ENCODE assay signal across 8 mouse cellular contexts in the genomic region with DNA sequence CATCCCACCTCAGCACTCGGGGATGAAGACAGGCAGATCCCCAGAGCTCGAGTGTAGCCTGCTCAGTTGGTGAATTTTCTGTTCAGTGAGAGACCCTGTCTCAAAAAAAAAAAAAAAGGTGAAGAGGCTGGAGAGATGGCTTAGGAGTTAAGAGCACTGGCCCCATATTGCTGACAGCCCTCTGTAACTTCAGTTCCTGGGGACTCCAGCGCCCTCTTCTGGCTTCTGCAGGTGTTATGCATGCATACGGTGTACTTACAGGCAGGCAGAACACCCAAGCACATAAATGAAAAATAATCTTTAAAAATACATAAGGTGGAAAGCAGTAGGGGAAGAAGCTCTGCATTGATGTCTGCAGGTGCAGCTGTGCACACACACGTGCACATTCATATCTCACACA. TPM values are rescaled to one million over a fixed set of nuclear protein-coding genes. Genes with fewer than 3 reads are reported as not detected.
A peak's percentile ranks its signal among the peaks of the same experiment; 100 is the strongest.
DNase-seq lines count a peak whose midpoint lies in the region; ATAC-seq and TF ChIP-seq lines count a peak whose summit lies in the region.
"Had no signal": no experiment of that assay in that cellular context is flagged by ENCODE, and none has a peak within 500 bp of the region (broad histone marks: within the 10 kb centered on the region; RNA-seq: fewer than 3 reads in every experiment).

No protein-coding gene starts in this region.

- H3K4me1 ChIP-seq in intestine, embryonic 14.5 days (replicated peaks; ENCODE audit: control insufficient read depth, insufficient read depth, low read length): no peaks in the 10 kb centered on the region
- no peaks in the 10 kb centered on the region for H3K4me1 ChIP-seq in intestine, embryonic 16.5 days (ENCODE audit: control insufficient read depth, insufficient read depth, low read length)
- no peaks in the 10 kb centered on the region for H3K4me1 ChIP-seq in limb, embryonic 10.5 days
- H3K4me1 ChIP-seq in stomach, postnatal 0 days (replicated peaks; ENCODE audit: control insufficient read depth, insufficient read depth): no peaks in the 10 kb centered on the region

- TF ChIP-seq EP300 in stomach, postnatal 0 days (optimal IDR thresholded peaks at IDR 0.05): no peak

- H3K27me3 ChIP-seq in intestine, embryonic 14.5 days (replicated peaks; ENCODE audit: control insufficient read depth, insufficient read depth, low read length): no peaks in the 10 kb centered on the region
- no peaks in the 10 kb centered on the region for H3K27me3 ChIP-seq in intestine, embryonic 16.5 days (replicated peaks; ENCODE audit: control insufficient read depth, insufficient read depth, low read length)
- H3K27me3 ChIP-seq in limb, embryonic 10.5 days (ENCODE audit: low read depth, poor library complexity, severe bottlenecking): no peaks in the 10 kb centered on the region
- no peaks in the 10 kb centered on the region for H3K27me3 ChIP-seq in stomach, postnatal 0 days (ENCODE audit: control insufficient read depth, insufficient read depth, low read length)

- DNase-seq in intestine, embryonic 14.5 days (ENCODE audit: low spot score): peak; percentile 54
- peak; percentile 54 for DNase-seq in NIH3T3 (ENCODE audit: low read depth)
- peak; percentile 39 for DNase-seq in limb, embryonic 10.5 days (ENCODE audit: low spot score)
- peak; percentile 44 for DNase-seq in stomach, postnatal 0 days (ENCODE audit: low spot score)
- no peak for DNase-seq in layer of hippocampus, adult 18-20 months (ENCODE audit: low spot score in 2 of 2)

- H3K27ac ChIP-seq in intestine, embryonic 14.5 days (ENCODE audit: low read depth): no peak overlapping the region
- H3K27ac ChIP-seq in intestine, embryonic 16.5 days (ENCODE audit: low read length): no peak overlapping the region
- H3K27ac ChIP-seq in limb, embryonic 10.5 days: no peak overlapping the region
- H3K27ac ChIP-seq in stomach, postnatal 0 days (replicated peaks): no peak overlapping the region

- H3K36me3 ChIP-seq in intestine, embryonic 14.5 days (ENCODE audit: control insufficient read depth, insufficient read depth, low read length): peaks cover 43% of the 10 kb centered on the region
- H3K36me3 ChIP-seq in intestine, embryonic 16.5 days (ENCODE audit: control insufficient read depth, insufficient read depth, low read length): 0 out of 2 replicates have a peak, but pooled peaks cover 9% of the 10 kb centered on the region
- H3K36me3 ChIP-seq in limb, embryonic 10.5 days: peaks cover 51% of the 10 kb centered on the region
- peaks cover 6% of the 10 kb centered on the region; the same call in 1 of the 2 replicates for H3K36me3 ChIP-seq in stomach, postnatal 0 days (ENCODE audit: control insufficient read depth, insufficient read depth, low read length)

- H3K9ac ChIP-seq in intestine, embryonic 14.5 days (ENCODE audit: low read length): no peak overlapping the region
- no peak overlapping the region for H3K9ac ChIP-seq in intestine, embryonic 16.5 days (ENCODE audit: low read depth, low read length)
- no peak overlapping the region for H3K9ac ChIP-seq in stomach, postnatal 0 days (ENCODE audit: low read length)

- H3K4me3 ChIP-seq in intestine, embryonic 14.5 days (ENCODE audit: low read depth, low read length): no peak overlapping the region
- no peak overlapping the region for H3K4me3 ChIP-seq in intestine, embryonic 16.5 days (ENCODE audit: low read length)
- H3K4me3 ChIP-seq in limb, embryonic 10.5 days: no peak overlapping the region
- no peak overlapping the region for H3K4me3 ChIP-seq in stomach, postnatal 0 days (ENCODE audit: low read depth, low read length)
- H3K4me3 ChIP-seq: erythroblast, embryonic 14.5 days had no signal

- H3K4me2 ChIP-seq in intestine, embryonic 14.5 days (ENCODE audit: low read length): no peak overlapping the region
- H3K4me2 ChIP-seq in intestine, embryonic 16.5 days (ENCODE audit: low read depth, low read length): no peak overlapping the region
- H3K4me2 ChIP-seq in stomach, postnatal 0 days (replicated peaks; ENCODE audit: low read depth): no peak overlapping the region

- peak; percentile 69 for TF ChIP-seq CTCF in stomach, postnatal 0 days (IDR thresholded peaks at IDR 0.05; ENCODE audit: low read depth)

- H3K9me3 ChIP-seq in intestine, embryonic 14.5 days (ENCODE audit: control insufficient read depth, low read length): no peaks in the 10 kb centered on the region
- H3K9me3 ChIP-seq in intestine, embryonic 16.5 days (ENCODE audit: control insufficient read depth, low read length): no peaks in the 10 kb centered on the region
- H3K9me3 ChIP-seq in limb, embryonic 10.5 days (replicated peaks): no peaks in the 10 kb centered on the region
- H3K9me3 ChIP-seq in stomach, postnatal 0 days (ENCODE audit: control insufficient read depth, low read length): no peaks in the 10 kb centered on the region

- 66% methylated on average over 5 of the region's 5 CpGs for WGBS in intestine, embryonic 14.5 days
- WGBS in intestine, embryonic 16.5 days: 65% methylated on average over 5 of the region's 5 CpGs
- 65% methylated on average over 5 of the region's 5 CpGs for WGBS in limb, embryonic 10.5 days
- WGBS in stomach, postnatal 0 days: 67% methylated on average over 5 of the region's 5 CpGs

- no peak for ATAC-seq in intestine, embryonic 14.5 days (replicated peaks; ENCODE audit: low FRiP score, low TSS enrichment, low read depth)
- no peak for ATAC-seq in intestine, embryonic 16.5 days
- peak; percentile 49 for ATAC-seq in CD4-positive, CD25-positive, alpha-beta regulatory T cell, adult 4 months
- ATAC-seq in stomach, postnatal 0 days (ENCODE audit: low FRiP score, low TSS enrichment): no peak

RNA-seq across cellular contexts. Expression of gene Polr3b, which starts 9.1 kb away (rescaled TPM):
- polyA plus RNA-seq in intestine, embryonic 14.5 days (2014; fragmentation: Nextera tagmentation; extraction: Ambion mirVana): 14.6 and 16.0 TPM in 2 replicates
- polyA plus RNA-seq in intestine, embryonic 16.5 days (2015; fragmentation: Nextera tagmentation; extraction: Ambion mirVana): 10.4 and 10.5 TPM in 2 replicates
- polyA plus RNA-seq in CD4-positive, CD25-positive, alpha-beta regulatory T cell, adult 4 months (2017; shearing (Covaris generic)): 10 to 100 TPM; 21.8 to 28.6 TPM
- polyA plus RNA-seq in limb, embryonic 10.5 days (2016; fragmentation: Nextera tagmentation; extraction: Ambion mirVana): 17.4 and 20.3 TPM in 2 replicates
- 4.5 and 4.9 TPM in 2 replicates for polyA plus RNA-seq in stomach, postnatal 0 days (2015; fragmentation: Nextera tagmentation; extraction: Ambion mirVana)
- total RNA-seq in layer of hippocampus, adult 18-20 months (2021): 10 to 100 TPM; 15.7 to 16.0 TPM

RNA-seq across cellular contexts. Expression of gene Tcp11l2, which starts 54.8 kb away (rescaled TPM):
- polyA plus RNA-seq in intestine, embryonic 14.5 days (2014; fragmentation: Nextera tagmentation; extraction: Ambion mirVana): 9.8 and 11.2 TPM in 2 replicates
- 13.4 and 13.6 TPM in 2 replicates for polyA plus RNA-seq in intestine, embryonic 16.5 days (2015; fragmentation: Nextera tagmentation; extraction: Ambion mirVana)
- polyA plus RNA-seq in CD4-positive, CD25-positive, alpha-beta regulatory T cell, adult 4 months (2017; shearing (Covaris generic)): 100 to 1,000 TPM; 235 to 261 TPM
- 1.2 and 4.2 TPM in 2 replicates for polyA plus RNA-seq in limb, embryonic 10.5 days (2016; fragmentation: Nextera tagmentation; extraction: Ambion mirVana)
- polyA plus RNA-seq in stomach, postnatal 0 days (2015; fragmentation: Nextera tagmentation; extraction: Ambion mirVana): 16.3 and 19.5 TPM in 2 replicates
- total RNA-seq in layer of hippocampus, adult 18-20 months (2021): 10 to 100 TPM; 24.7 to 30.3 TPM

Comparison
In these comparisons a context has a peak if more than half of its experiments do, and no peak if none do; other contexts are left out.
1. DNase-seq: peak in intestine, embryonic 14.5 days (single experiment), NIH3T3 (single experiment), limb, embryonic 10.5 days (single experiment) and stomach, postnatal 0 days (single experiment); none in layer of hippocampus, adult 18-20 months (0 of 2).
2. RNA of gene Tcp11l2, which starts 54.8 kb away (polyA plus RNA-seq): 235 to 261 TPM in CD4-positive, CD25-positive, alpha-beta regulatory T cell, adult 4 months; 16.3 to 19.5 TPM in stomach, postnatal 0 days, 13.4 to 13.6 TPM in intestine, embryonic 16.5 days, 9.8 to 11.2 TPM in intestine, embryonic 14.5 days and 1.2 to 4.2 TPM in limb, embryonic 10.5 days; every median in the first group is over 10 times any median in the second.